Mouse (Mus musculus) hindbrain, embryonic 12.5 days (tissue): ENCODE results near the gene Smarcd3. TPM values are rescaled to one million over a fixed set of nuclear protein-coding genes. Genes with fewer than 3 reads are reported as not detected.

Source experiments
- ATAC-seq: fragments of 200-750 bp; cut with Nextera tagmentation; 2 replicates; pipeline ENCODE4 v1.8.0; 2017; ENCODE audit warnings: moderate TSS enrichment; ENCODE audit not compliant: low FRiP score
- H3K27ac ChIP-seq: fragments of 300-500 bp; sonication (generic); 2 replicates; pipeline ENCODE4 v1.5.1; 2016; ENCODE audit warnings: mild to moderate bottlenecking
- H3K27me3 ChIP-seq: fragments of 300-500 bp; sonication (generic); 2 replicates; pipeline ENCODE4 v1.6.1; 2016; ENCODE audit warnings: mild to moderate bottlenecking
- H3K36me3 ChIP-seq: fragments of 300-500 bp; sonication (generic); 2 replicates; pipeline ENCODE4 v1.6.1; 2016; ENCODE audit warnings: mild to moderate bottlenecking
- H3K4me1 ChIP-seq: fragments of 300-500 bp; sonication (generic); 2 replicates; pipeline ENCODE4 v1.6.1; 2016
- H3K4me2 ChIP-seq: fragments of 300-500 bp; sonication (generic); replicated peaks from 2 replicates; pipeline ENCODE4 v1.6.1; 2016; ENCODE audit warnings: mild to moderate bottlenecking
- H3K4me3 ChIP-seq: fragments of 300-500 bp; sonication (generic); 2 replicates; pipeline ENCODE4 v1.5.1; 2016; ENCODE audit warnings: mild to moderate bottlenecking
- H3K9ac ChIP-seq: fragments of 300-500 bp; sonication (generic); 2 replicates; pipeline ENCODE4 v1.6.1; 2016; ENCODE audit warnings: mild to moderate bottlenecking, moderate library complexity
- H3K9me3 ChIP-seq: fragments of 300-500 bp; sonication (generic); replicated peaks from 2 replicates; pipeline ENCODE4 v1.6.1; 2016; ENCODE audit warnings: mild to moderate bottlenecking
- WGBS: fragments of 180-500 bp; shearing (Covaris S2); methylation state at CpG from one replicate; pipeline ENCODE4 v1.1.7; 2016; 5-methylcytosine and 5-hydroxymethylcytosine counted together
- polyA plus RNA-seq: library from polyadenylated mRNA; unstranded; fragments of >200 nt; fragmentation: Nextera tagmentation; extraction: Ambion mirVana; gene quantifications from 2 replicates; pipeline ENCODE4 v1.2.1, GENCODE M21; 2016

Gene Smarcd3
- polyA plus RNA-seq, 1 experiment from 2014 or later: 78.4 TPM

DNA sequence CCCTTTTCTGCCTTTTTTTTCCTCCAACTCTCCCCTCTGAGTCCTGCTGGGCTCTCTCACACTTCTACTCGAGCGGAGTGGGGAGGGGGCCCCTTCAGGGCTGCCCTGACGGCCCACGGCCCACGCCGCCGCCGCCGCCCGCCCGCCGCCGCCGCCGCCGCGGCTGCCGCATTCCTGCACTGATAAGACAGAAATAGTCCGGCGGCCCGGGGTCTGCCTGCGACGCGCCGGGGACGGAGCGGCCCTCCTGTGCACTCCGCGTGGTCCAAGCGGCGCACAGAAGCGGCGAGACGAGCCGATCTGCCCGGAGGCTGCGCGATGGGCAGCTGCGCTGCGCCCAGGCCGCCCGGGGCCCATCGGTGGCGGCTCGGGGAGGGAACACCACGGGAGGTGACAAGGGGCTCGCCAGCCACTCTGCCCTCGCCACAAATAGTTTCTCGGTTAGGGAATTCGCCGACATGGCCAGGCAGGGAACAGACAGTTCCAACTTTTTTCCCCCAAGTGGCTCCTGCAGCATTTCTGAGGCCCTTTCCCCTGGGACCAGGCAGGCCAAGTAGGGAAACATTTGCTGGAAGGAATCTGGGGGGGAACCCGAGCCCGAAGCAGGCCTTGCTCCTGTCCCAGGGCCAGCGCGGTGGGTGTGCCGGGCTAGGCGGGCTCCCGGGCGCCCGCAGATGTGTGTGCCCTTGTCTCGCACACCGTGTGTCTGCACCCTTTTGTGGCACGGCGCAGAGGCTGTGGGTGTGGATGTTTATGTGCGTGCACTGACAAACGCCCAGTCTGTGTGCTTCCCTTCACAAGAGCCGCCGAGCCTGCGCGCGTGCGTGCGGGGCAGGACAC, 22.1 kb downstream of the Smarcd3 start:
- ATAC-seq: peak; percentile 16; the same call in 1 of the 2 replicates
- no peaks in the 10 kb centered on the region for H3K9me3 ChIP-seq
- H3K4me3 ChIP-seq: peak overlapping the region; percentile 53
- peak overlapping the region; percentile 83 for H3K9ac ChIP-seq
- H3K4me2 ChIP-seq: peak overlapping the region; percentile 88
- H3K27ac ChIP-seq: peak overlapping the region; percentile 97
- H3K36me3 ChIP-seq: no peaks in the 10 kb centered on the region
- under 1% methylated on average over 69 of the region's 73 CpGs for WGBS
- peaks cover 10% of the 10 kb centered on the region; the same call in 1 of the 2 replicates for H3K27me3 ChIP-seq
- H3K4me1 ChIP-seq: peaks cover 84% of the 10 kb centered on the region

DNA sequence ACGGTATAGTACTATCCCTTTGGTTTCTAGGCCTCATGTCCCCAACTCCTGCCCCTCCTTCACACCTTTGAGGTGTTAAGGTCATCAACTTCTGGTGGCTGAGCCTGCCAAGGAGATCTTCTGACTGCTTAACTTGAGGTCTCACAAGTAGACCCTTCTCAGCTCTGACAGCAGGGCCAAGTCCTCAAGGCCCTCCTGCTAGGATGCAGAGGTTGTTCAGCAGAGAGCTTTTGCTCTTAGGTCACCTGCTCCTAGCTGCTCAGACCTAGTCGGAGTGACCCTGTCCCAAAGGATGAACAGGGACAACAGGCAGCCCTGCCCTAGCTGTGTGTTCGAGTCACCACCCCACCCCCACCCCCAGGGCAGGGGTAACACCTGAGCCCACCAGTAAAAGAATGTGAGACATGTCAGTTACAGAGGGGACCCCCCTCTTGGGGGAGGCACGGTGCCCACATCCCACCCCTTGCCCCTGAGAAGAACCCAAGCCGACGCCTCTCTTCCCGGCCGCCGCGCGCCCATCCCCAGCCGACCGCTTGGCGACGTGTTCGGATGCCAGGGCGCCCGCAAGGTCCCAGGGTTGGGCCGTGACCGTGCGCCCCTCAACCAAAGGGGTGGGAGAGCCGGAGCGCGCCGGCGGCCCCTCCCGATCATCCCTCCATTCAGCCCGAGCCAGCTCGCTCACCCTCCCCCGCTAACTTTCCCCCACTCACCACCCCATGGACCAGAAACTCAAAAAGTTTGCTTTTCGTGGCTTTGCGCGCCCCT, 23.0 kb downstream of the Smarcd3 start:
- ATAC-seq: no peak

DNA sequence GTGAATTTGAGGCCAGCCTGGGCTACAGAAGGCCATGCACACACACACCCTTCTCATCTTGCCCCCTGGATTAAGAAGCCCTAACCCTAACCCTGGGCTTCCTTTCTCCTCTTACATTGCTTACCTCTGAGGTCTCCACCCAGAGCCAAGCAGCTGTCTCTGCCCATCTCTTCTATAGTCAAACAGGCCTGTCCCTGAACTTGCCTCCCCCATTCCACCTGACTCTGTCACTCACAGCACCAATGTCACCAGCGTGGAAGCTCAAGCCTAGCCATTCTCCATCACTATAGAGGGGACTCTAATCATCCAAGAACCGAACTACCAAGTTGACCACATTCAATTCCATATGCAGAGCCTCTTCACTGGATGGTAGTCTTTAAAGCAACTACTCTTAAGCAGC, 24.0 kb downstream of the Smarcd3 start:
- Histone ChIP-seq H3K27me3 (peaks cover 10% of the 10 kb centered on the region; the same call in 1 of the 2 replicates), H3K9me3 (no peaks in the 10 kb centered on the region), H3K27ac (no peak overlapping the region), H3K4me2 (peak overlapping the region; percentile 88), H3K9ac (no peak overlapping the region), H3K4me3 (peak overlapping the region; percentile 53), H3K36me3 (no peaks in the 10 kb centered on the region), H3K4me1 (peaks cover 83% of the 10 kb centered on the region)
- 57% methylated on average over 2 of the region's 2 CpGs for WGBS
- no peak for ATAC-seq

More for the DNA sequence above, 23.0 kb downstream of the Smarcd3 start:
- Histone ChIP-seq H3K36me3 (no peaks in the 10 kb centered on the region), H3K4me2 (peak overlapping the region; percentile 88), H3K4me1 (peaks cover 84% of the 10 kb centered on the region), H3K9ac (peak overlapping the region; percentile 83), H3K27me3 (peaks cover 10% of the 10 kb centered on the region; the same call in 1 of the 2 replicates), H3K27ac (peak overlapping the region; percentile 97), H3K9me3 (no peaks in the 10 kb centered on the region), H3K4me3 (peak overlapping the region; percentile 53)
- 2% methylated on average over 27 of the region's 33 CpGs for WGBS

DNA sequence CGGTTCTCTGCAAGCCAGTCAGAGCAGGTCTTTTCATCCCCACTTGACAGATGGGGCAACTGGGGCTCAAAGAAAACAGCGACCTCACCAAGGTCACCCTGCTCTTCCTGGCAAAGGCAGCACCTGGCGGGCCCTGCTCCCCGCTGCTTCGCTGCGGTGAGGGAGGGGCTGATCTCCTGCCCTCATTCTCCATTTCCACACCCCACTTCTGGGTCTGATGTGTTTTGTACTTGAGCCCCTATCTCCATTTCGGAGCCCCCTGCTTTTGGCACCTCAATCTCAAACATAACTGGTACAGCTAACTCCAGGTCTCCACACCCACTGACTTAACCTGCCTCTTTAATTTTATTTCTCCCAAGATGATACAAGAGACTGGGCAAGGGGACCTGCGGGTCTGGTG, 25.1 kb downstream of the Smarcd3 start:
- Histone ChIP-seq H3K9me3 (no peaks in the 10 kb centered on the region), H3K36me3 (peaks cover 8% of the 10 kb centered on the region; the same call in 1 of the 2 replicates), H3K27ac (no peak overlapping the region), H3K4me2 (peak overlapping the region; percentile 94), H3K4me1 (peaks cover 82% of the 10 kb centered on the region), H3K27me3 (peaks cover 10% of the 10 kb centered on the region; the same call in 1 of the 2 replicates), H3K9ac (peak overlapping the region; percentile 71), H3K4me3 (peak overlapping the region; percentile 48)
- ATAC-seq: no peak
- WGBS: 13% methylated on average over 8 of the region's 8 CpGs

DNA sequence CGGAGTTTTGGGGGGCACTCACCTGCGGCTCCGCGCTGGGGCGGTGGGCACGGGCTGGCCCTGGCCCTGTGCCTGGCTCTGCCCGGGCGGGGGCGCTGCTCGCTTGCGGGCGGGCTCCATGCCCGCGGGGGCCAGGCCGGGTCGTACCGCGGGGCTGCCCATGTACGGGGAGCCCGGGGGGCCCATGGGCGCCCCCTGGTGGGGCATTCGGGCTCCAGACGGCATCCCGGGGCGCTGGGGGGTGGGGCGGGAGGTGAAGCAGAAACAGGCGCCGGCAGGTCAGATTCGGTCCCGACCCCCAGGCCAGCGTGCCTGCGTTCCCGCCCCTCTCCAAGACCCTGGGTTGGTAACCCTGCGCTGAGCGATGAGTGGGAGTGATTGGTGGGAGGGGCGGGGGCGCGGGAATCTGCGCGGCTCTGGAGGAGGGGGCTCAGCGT, 25.6 kb downstream of the Smarcd3 start:
- peaks cover 13% of the 10 kb centered on the region; the same call in 1 of the 2 replicates for H3K36me3 ChIP-seq
- no peaks in the 10 kb centered on the region for H3K9me3 ChIP-seq
- H3K4me2 ChIP-seq: peak overlapping the region; percentile 94
- ATAC-seq: 0 out of 2 replicates have a peak, but pooled peaks have one; percentile 0
- peak overlapping the region; percentile 71 for H3K9ac ChIP-seq
- WGBS: 1% methylated on average over 40 of the region's 41 CpGs
- peaks cover 76% of the 10 kb centered on the region for H3K4me1 ChIP-seq
- peak overlapping the region; percentile 48 for H3K4me3 ChIP-seq
- peaks cover 10% of the 10 kb centered on the region; the same call in 1 of the 2 replicates for H3K27me3 ChIP-seq
- peak overlapping the region; percentile 58; the same call in 1 of the 2 replicates for H3K27ac ChIP-seq

DNA sequence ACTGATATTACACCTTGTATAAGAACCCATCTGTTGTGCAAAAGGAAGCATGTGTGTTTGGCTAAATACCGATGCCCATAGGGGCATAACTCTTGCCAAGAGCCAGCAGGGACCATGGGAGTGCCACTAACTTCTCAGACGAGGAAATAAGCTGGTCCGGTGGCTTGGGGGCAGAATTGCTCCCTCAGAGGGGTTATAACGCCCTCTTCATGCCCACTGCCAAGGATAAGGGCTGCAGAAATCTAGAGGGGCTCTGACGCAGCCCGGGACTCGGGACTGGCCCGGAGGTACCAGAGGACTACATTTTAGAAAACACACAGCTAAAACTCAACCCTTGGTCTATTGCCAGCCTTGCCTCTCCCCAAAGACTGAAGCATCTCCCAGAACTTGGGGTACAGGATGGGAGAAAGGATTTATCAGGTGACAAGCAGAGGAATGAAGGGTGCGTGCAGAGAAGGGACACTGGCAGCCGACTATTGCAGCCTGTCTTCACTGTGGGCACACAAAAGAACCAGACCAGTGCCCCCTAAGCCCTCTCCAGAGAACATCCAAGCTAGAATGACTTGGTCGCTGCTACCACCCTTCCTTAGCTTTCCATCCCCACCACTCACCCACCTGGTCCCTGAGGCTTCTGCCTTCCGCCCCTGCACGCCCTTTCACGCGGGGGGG, 26.2 kb downstream of the Smarcd3 start:
- Histone ChIP-seq H3K36me3 (peaks cover 19% of the 10 kb centered on the region), H3K27me3 (peaks cover 10% of the 10 kb centered on the region; the same call in 1 of the 2 replicates), H3K27ac (peak overlapping the region; percentile 58; the same call in 1 of the 2 replicates), H3K9me3 (no peaks in the 10 kb centered on the region), H3K4me2 (peak overlapping the region; percentile 94), H3K9ac (peak overlapping the region; percentile 71), H3K4me3 (peak overlapping the region; percentile 48), H3K4me1 (peaks cover 71% of the 10 kb centered on the region)
- 23% methylated on average over 15 of the region's 15 CpGs for WGBS
- no peak for ATAC-seq

DNA sequence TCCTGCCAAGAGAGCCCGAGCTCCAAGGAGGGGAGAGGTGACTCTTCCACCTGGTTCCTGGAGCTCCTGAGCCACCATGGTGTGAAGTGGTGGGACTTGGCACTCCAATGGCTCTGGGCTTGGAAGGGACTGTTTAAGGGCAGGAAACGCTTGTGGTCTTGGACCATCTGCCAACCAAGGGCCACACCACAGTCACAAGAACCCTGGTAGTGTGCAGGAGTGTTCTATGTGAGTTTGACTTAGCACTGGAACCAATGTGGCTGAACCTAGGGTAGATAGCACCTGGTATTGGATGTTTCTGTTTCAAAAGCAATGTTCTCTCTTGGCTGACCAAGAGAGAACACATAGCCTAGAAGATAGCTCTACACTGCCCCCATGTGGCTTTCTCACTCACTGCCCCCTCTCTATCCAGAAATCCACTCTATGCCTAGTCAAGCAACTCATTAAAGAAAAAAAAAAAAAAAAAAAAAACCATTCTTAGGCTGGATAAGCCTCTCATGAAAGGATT, 26.9 kb downstream of the Smarcd3 start:
- 46% methylated on average over 2 of the region's 2 CpGs for WGBS
- no peaks in the 10 kb centered on the region for H3K9me3 ChIP-seq
- peaks cover 15% of the 10 kb centered on the region; the same call in 1 of the 2 replicates for H3K27me3 ChIP-seq
- peak overlapping the region; percentile 83 for H3K27ac ChIP-seq
- peak; percentile 13; the same call in 1 of the 2 replicates for ATAC-seq
- H3K36me3 ChIP-seq: peaks cover 27% of the 10 kb centered on the region
- H3K9ac ChIP-seq: peak overlapping the region; percentile 46; the same call in 1 of the 2 replicates
- peaks cover 63% of the 10 kb centered on the region for H3K4me1 ChIP-seq
- 0 out of 2 replicates have a peak overlapping the region, but pooled peaks have one; percentile 0 for H3K4me3 ChIP-seq
- peak overlapping the region; percentile 30 for H3K4me2 ChIP-seq

DNA sequence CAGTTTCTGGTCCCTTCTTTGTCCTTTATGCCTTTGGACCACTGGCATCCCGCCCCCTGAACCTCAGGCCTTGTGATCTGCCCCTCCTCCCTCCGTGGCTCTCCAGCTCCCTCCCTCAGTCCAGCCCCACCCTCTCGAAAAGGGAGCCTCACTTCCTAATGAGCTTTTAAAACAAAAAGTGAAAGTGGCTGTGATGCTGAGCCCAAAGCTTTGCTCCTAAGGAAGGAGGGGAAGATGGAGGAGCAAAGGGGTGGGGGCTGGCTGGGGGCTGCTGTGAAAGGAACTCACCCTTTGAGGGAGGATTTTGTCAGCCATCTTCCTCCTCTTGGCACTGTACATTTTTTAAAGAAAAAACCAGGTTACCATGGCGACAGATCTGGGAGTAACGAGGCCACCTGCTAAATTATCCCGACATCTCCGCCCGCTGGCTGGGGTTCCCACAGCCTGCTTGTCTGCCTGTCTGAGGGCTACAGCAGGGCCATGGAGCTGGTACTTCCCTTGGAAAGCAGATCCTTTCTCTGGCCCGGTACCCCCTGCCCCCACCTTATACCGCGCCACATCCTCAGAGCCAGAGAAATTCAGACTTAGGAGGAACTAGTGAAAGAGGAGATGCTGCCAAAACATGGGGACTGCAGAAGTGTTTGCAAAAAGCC, 27.6 kb downstream of the Smarcd3 start:
- H3K27me3 ChIP-seq: peaks cover 21% of the 10 kb centered on the region; the same call in 1 of the 2 replicates
- H3K27ac ChIP-seq: peak overlapping the region; percentile 83
- 8% methylated on average over 11 of the region's 11 CpGs for whole genome bisulfite sequencing
- H3K9ac ChIP-seq: peak overlapping the region; percentile 46; the same call in 1 of the 2 replicates
- peaks cover 33% of the 10 kb centered on the region for H3K36me3 ChIP-seq
- no peaks in the 10 kb centered on the region for H3K9me3 ChIP-seq
- peak; percentile 48 for ATAC-seq
- peaks cover 61% of the 10 kb centered on the region for H3K4me1 ChIP-seq
- peak overlapping the region; percentile 30 for H3K4me2 ChIP-seq
- H3K4me3 ChIP-seq: 0 out of 2 replicates have a peak overlapping the region, but pooled peaks have one; percentile 0

DNA sequence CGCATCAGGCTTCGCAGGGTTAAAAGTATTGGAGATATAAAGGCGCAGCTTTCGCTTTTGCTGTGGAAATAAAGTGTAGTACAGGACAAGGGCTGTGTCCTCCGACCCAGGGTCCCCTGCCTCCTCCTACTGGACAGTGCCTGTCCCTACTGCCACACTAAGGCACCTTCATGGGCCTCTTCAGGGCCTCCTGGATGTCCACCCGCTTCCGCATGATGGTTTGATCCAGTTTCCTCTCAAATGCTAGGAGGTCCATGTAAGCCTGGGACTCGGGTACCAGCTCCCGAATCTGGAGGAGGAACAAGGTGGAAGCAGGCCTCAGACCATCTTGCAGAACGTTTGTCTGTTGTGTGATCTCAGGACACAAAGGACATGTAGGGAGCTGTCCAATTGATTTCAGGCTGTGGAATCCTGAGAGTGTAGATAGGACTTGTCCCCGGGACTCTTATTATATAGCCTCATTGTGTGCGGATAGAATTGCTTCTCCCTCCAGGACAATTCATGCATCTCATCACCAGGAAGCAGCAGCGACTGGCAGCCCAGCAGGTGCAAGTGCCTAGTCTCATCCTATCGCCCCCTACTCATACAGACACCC, 28.3 kb downstream of the Smarcd3 start:
- H3K4me3 ChIP-seq: no peak overlapping the region
- H3K4me1 ChIP-seq: peaks cover 62% of the 10 kb centered on the region
- peak overlapping the region; percentile 46; the same call in 1 of the 2 replicates for H3K9ac ChIP-seq
- H3K4me2 ChIP-seq: peak overlapping the region; percentile 30; the same call in 1 of the 2 replicates
- no peaks in the 10 kb centered on the region for H3K9me3 ChIP-seq
- ATAC-seq: peak; percentile 5; the same call in 1 of the 2 replicates
- 57% methylated on average over 14 of the region's 14 CpGs for WGBS
- peaks cover 23% of the 10 kb centered on the region; the same call in 1 of the 2 replicates for H3K27me3 ChIP-seq
- H3K27ac ChIP-seq: peak overlapping the region; percentile 83
- peaks cover 38% of the 10 kb centered on the region for H3K36me3 ChIP-seq

DNA sequence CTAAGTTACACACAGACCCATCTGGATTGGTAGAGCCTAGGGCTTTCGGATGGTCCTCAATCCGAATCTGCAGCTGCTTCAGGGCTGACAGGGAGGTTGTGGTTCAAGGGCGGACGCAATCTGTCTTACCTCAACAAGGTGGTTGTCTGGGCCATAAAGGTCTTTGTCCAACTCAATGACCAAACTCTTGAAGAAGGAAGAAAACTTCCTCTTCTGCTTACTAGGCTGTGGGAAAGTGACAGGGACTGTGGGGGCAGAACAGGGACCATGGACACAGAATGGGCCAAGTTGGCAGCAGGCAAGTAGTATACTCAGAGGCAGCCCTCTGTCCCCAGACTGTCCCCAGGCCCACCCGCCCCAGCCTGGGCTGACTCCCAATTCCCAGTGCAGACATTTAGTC, 28.9 kb downstream of the Smarcd3 start:
- Histone ChIP-seq H3K9ac (no peak overlapping the region), H3K4me1 (peaks cover 57% of the 10 kb centered on the region), H3K4me3 (no peak overlapping the region), H3K27me3 (peaks cover 17% of the 10 kb centered on the region; the same call in 1 of the 2 replicates), H3K36me3 (peaks cover 39% of the 10 kb centered on the region), H3K9me3 (no peaks in the 10 kb centered on the region), H3K27ac (peak overlapping the region; percentile 83; the same call in 1 of the 2 replicates), H3K4me2 (no peak overlapping the region)
- no peak for ATAC-seq
- WGBS: 86% methylated on average over 5 of the region's 5 CpGs
